Mouse (Mus musculus): ENCODE results near the gene Kcnj3. TPM values are rescaled to one million over a fixed set of nuclear protein-coding genes. Genes with fewer than 3 reads are reported as not detected.
A peak's percentile ranks its signal among the peaks of the same experiment; 100 is the strongest.

Gene Kcnj3
- 5.1 and 11.4 TPM in 2 replicates for total RNA-seq (2012; rRNA removed)

DNA sequence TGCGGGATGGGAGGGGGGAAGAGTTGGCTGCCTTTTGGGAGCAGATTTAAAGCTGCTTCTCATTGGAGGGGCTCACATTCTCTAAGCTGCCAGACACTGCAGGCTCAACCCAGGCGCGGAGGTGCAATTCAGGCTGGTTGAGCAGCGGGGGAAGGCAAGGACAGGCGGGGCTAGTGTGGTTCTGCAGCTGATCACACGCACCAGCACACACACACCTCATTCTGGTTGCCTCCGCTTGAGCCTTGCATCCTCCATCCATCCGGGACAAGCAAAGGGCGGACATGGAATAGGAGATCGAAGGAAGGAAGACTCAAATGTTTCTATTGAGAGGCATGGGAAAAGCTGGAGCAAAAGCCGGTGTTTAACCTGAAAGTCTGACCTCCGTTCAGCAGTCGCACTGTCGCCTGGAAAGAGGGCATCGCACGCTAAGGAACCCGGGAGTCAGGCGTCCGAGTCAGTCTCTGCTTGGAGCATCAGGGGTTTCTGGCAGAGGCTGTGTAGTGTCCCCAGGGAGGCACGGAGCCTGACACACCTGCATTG lies at the start of gene Kcnj3:
Gene Kcnj3 (plus strand): TSS at position 250 of the 540 bp plus-strand sequence.
- H3K27ac ChIP-seq (ENCODE audit: insufficient read depth, low read depth, low read length, poor library complexity, severe bottlenecking) = no peak within 1 kb of the TSS
- TF ChIP-seq CHD2 (IDR thresholded peaks at IDR 0.05; ENCODE audit: low read depth, low read length) (no peak), ZNF384 (IDR thresholded peaks at IDR 0.05; ENCODE audit: low read depth, low read length) (no peak), ZC3H11A (IDR thresholded peaks at IDR 0.05; ENCODE audit: borderline replicate concordance, low read depth, low read length) (no peak)
- in situ Hi-C loops (cut with MboI; ENCODE audit: low sequenced_read_pairs in 2 of 2, unreplicated experiment in 2 of 2) = no loop called here
- H3K4me1 ChIP-seq (ENCODE audit: control insufficient read depth in 2 of 2, insufficient read depth in 2 of 2, low read length in 2 of 2, poor library complexity in 1 of 2) = peaks cover 0 to 3% of the 10 kb centered on the region in 2 experiments; a peak in 1 of 4 replicates
- DNase-seq (ENCODE audit: low read depth, low spot score) = peak; percentile 21
- H3K36me3 ChIP-seq (ENCODE audit: control insufficient read depth, insufficient read depth, low read length, poor library complexity, severe bottlenecking) = no peaks in the 10 kb centered on the region
- no peak within 1 kb of the TSS for H3K9ac ChIP-seq (ENCODE audit: insufficient read depth, low read depth, low read length, poor library complexity, severe bottlenecking)
- peak within 1 kb of the TSS; percentile 63 to 67 for H3K4me3 ChIP-seq (ENCODE audit: insufficient read depth in 1 of 2, low read depth in 1 of 2, low read length in 2 of 2, poor library complexity in 1 of 2, severe bottlenecking in 1 of 2)
- H3K9me3 ChIP-seq (ENCODE audit: control insufficient read depth, insufficient read depth, low read depth, low read length) = no peaks in the 10 kb centered on the region

DNA sequence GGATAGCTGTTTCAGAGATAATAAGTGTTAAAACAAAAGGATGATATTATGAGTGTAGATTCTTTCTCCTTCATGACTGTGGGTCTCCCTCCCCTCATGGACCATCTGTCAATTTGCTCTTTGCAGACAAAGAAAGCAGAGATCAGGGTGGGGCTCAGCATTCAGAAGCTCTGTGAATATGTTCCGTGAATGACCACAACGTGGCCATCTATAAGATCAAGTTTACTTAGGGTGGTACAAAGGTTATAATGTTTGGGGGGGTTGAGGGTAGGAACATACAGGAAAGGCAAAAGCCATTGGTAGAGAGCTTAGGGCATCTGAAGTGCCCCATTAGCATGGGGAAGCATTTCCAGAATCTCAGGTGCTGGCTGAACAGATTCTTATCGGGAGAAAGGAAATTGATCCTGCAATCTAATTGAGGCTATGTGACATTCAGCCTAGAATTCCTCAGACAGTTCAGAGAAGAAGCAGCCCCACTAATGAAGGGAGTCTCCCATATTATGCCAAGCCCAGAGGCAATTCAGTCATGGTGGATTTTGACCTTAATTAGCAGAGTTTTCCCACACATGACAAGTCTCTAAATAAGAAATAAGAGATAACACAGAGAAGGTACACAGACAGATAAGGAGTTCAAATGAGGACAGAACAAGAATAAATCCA lies 45.3 kb upstream of the Kcnj3 start:
- TF ChIP-seq ZNF384 (IDR thresholded peaks at IDR 0.05; ENCODE audit: low read depth, low read length) (no peak), HCFC1 (IDR thresholded peaks at IDR 0.05; ENCODE audit: borderline replicate concordance, insufficient read depth, low read length) (no peak), CHD2 (IDR thresholded peaks at IDR 0.05; ENCODE audit: low read depth, low read length) (no peak), MAFK (IDR thresholded peaks at IDR 0.05; ENCODE audit: insufficient read depth, low read depth, low read length) (no peak), ZC3H11A (IDR thresholded peaks at IDR 0.05; ENCODE audit: borderline replicate concordance, low read depth, low read length) (no peak)
- Histone ChIP-seq H3K4me3 (ENCODE audit: insufficient read depth in 1 of 2, low read depth in 1 of 2, low read length in 2 of 2, poor library complexity in 1 of 2, severe bottlenecking in 1 of 2) (no peak overlapping the region), H3K4me1 (ENCODE audit: control insufficient read depth in 2 of 2, insufficient read depth in 2 of 2, low read length in 2 of 2, poor library complexity in 1 of 2) (no peaks in the 10 kb centered on the region), H3K27ac (ENCODE audit: insufficient read depth, low read depth, low read length, poor library complexity, severe bottlenecking) (no peak overlapping the region), H3K9me3 (ENCODE audit: control insufficient read depth, insufficient read depth, low read depth, low read length) (peaks cover 12% of the 10 kb centered on the region), H3K36me3 (ENCODE audit: control insufficient read depth, insufficient read depth, low read length, poor library complexity, severe bottlenecking) (no peaks in the 10 kb centered on the region), H3K9ac (ENCODE audit: insufficient read depth, low read depth, low read length, poor library complexity, severe bottlenecking) (no peak overlapping the region)
- in situ Hi-C loops (cut with MboI; ENCODE audit: low sequenced_read_pairs in 2 of 2, unreplicated experiment in 2 of 2) = no loop called here
- no peak for DNase-seq (ENCODE audit: low read depth, low spot score)

DNA sequence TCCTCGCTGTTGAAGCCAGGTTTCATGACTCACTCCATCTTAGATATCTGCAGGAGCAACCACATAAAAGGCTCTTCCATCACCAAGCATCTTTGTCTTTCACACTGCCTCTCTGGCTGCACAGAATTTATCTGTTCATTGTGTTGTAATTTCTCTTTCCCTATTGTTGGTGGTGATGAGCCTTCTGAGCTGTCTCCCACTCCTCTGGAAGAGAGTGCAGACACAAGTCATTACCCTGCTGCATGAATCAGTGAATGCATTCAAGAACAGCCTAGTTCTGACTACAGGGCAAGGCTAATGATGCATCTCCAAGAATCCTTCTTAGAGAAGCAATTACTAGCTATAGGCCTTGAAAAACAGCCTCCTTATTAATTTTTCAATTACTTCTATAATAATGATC lies 30.5 kb upstream of the Kcnj3 start:
- Histone ChIP-seq H3K9me3 (ENCODE audit: control insufficient read depth, insufficient read depth, low read depth, low read length) (peaks cover 5% of the 10 kb centered on the region), H3K4me3 (ENCODE audit: insufficient read depth in 1 of 2, low read depth in 1 of 2, low read length in 2 of 2, poor library complexity in 1 of 2, severe bottlenecking in 1 of 2) (no peak overlapping the region; a peak in 1 of 4 replicates), H3K27ac (ENCODE audit: insufficient read depth, low read depth, low read length, poor library complexity, severe bottlenecking) (no peak overlapping the region; the same call in 1 of the 2 replicates), H3K4me1 (ENCODE audit: control insufficient read depth in 2 of 2, insufficient read depth in 2 of 2, low read length in 2 of 2, poor library complexity in 1 of 2) (peaks cover 0 to 5% of the 10 kb centered on the region in 2 experiments; a peak in 1 of 4 replicates), H3K9ac (ENCODE audit: insufficient read depth, low read depth, low read length, poor library complexity, severe bottlenecking) (no peak overlapping the region), H3K36me3 (ENCODE audit: control insufficient read depth, insufficient read depth, low read length, poor library complexity, severe bottlenecking) (no peaks in the 10 kb centered on the region)
- in situ Hi-C loops (cut with MboI; ENCODE audit: low sequenced_read_pairs in 2 of 2, unreplicated experiment in 2 of 2) = no loop called here
- TF ChIP-seq ZC3H11A (IDR thresholded peaks at IDR 0.05; ENCODE audit: borderline replicate concordance, low read depth, low read length) (no peak), HCFC1 (IDR thresholded peaks at IDR 0.05; ENCODE audit: borderline replicate concordance, insufficient read depth, low read length) (no peak), ZNF384 (IDR thresholded peaks at IDR 0.05; ENCODE audit: low read depth, low read length) (no peak), MAFK (IDR thresholded peaks at IDR 0.05; ENCODE audit: insufficient read depth, low read depth, low read length) (no peak), CHD2 (IDR thresholded peaks at IDR 0.05; ENCODE audit: low read depth, low read length) (no peak)
- no peak for DNase-seq (ENCODE audit: low read depth, low spot score)

DNA sequence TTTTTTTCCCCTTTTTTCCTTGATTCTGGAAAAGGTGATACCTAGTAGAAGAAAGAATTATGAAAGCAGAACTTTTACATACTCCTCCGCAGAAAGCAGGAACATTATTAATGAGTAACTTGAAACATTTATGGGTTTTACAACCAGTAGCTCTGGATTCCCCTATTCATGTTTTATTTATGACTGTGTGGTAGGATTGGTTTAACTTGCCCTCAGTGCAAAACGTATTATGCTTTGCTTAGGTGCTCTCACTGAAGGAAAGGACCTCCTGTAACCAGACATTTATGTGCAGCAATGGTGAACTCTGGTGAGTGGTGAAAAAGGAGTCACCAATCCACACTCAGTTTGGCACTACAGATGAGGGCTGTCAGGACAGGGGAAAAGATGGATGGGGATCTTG lies 8.1 kb upstream of the Kcnj3 start:
- Histone ChIP-seq H3K4me1 (ENCODE audit: control insufficient read depth in 2 of 2, insufficient read depth in 2 of 2, low read length in 2 of 2, poor library complexity in 1 of 2) (no peaks in the 10 kb centered on the region), H3K9me3 (ENCODE audit: control insufficient read depth, insufficient read depth, low read depth, low read length) (no peaks in the 10 kb centered on the region), H3K36me3 (ENCODE audit: control insufficient read depth, insufficient read depth, low read length, poor library complexity, severe bottlenecking) (no peaks in the 10 kb centered on the region), H3K4me3 (ENCODE audit: insufficient read depth in 1 of 2, low read depth in 1 of 2, low read length in 2 of 2, poor library complexity in 1 of 2, severe bottlenecking in 1 of 2) (no peak overlapping the region), H3K27ac (ENCODE audit: insufficient read depth, low read depth, low read length, poor library complexity, severe bottlenecking) (no peak overlapping the region), H3K9ac (ENCODE audit: insufficient read depth, low read depth, low read length, poor library complexity, severe bottlenecking) (no peak overlapping the region)
- TF ChIP-seq MAFK (IDR thresholded peaks at IDR 0.05; ENCODE audit: insufficient read depth, low read depth, low read length) (no peak), ZC3H11A (IDR thresholded peaks at IDR 0.05; ENCODE audit: borderline replicate concordance, low read depth, low read length) (no peak), CHD2 (IDR thresholded peaks at IDR 0.05; ENCODE audit: low read depth, low read length) (no peak), ZNF384 (IDR thresholded peaks at IDR 0.05; ENCODE audit: low read depth, low read length) (no peak), HCFC1 (IDR thresholded peaks at IDR 0.05; ENCODE audit: borderline replicate concordance, insufficient read depth, low read length) (no peak)
- no peak for DNase-seq (ENCODE audit: low read depth, low spot score)
- in situ Hi-C loops (cut with MboI; ENCODE audit: low sequenced_read_pairs in 2 of 2, unreplicated experiment in 2 of 2) = no loop called here

Data from ES-E14 (cell line).